Mouse (Mus musculus) thymus, adult 2 months (tissue): Measurements from ENCODE around the gene Ggps1. TPM values are rescaled to one million over a fixed set of nuclear protein-coding genes. Genes with fewer than 3 reads are reported as not detected.

Experiments
- DNase-seq: peaks from one replicate; pipeline ENCODE4 v3.0.0; 2021
- H3K27ac ChIP-seq: fragments of 200-500 bp; 2 replicates; pipeline ENCODE4 v1.5.1; 2012; ENCODE audit warnings: low read length, control low read depth; ENCODE audit not compliant: control insufficient read depth, insufficient read depth
- H3K27me3 ChIP-seq: fragments of 200-500 bp; 2 replicates; pipeline ENCODE4 v1.6.1; 2012; ENCODE audit warnings: mild to moderate bottlenecking, low read length, moderate library complexity, mixed read lengths; ENCODE audit not compliant: control insufficient read depth, insufficient read depth
- H3K36me3 ChIP-seq: fragments of 200-500 bp; 2 replicates; pipeline ENCODE4 v1.6.1; 2012; ENCODE audit warnings: mild to moderate bottlenecking, low read length, moderate library complexity; ENCODE audit not compliant: control insufficient read depth, insufficient read depth
- H3K4me1 ChIP-seq: fragments of 200-500 bp; replicated peaks from 2 replicates; pipeline ENCODE4 v1.6.1; 2012; ENCODE audit warnings: low read length; ENCODE audit not compliant: control insufficient read depth, insufficient read depth
- H3K4me3 ChIP-seq: fragments of 200-500 bp; 2 replicates; pipeline ENCODE4 v1.5.1; 2012; ENCODE audit warnings: mild to moderate bottlenecking, low read length, control low read depth, moderate library complexity; ENCODE audit not compliant: control insufficient read depth, insufficient read depth
- CTCF ChIP-seq: fragments of 200-500 bp; IDR thresholded peaks from 2 replicates; pipeline ENCODE4 v1.5.1; 2012; ENCODE audit warnings: mild to moderate bottlenecking, control low read depth, low read length, moderate library complexity, borderline replicate concordance; ENCODE audit not compliant: control insufficient read depth, poor library complexity, insufficient read depth; ENCODE audit errors: extremely low read depth
- POLR2A ChIP-seq: fragments of 200-500 bp; IDR thresholded peaks from 2 replicates; pipeline ENCODE4 v1.6.1; 2012; ENCODE audit warnings: mild to moderate bottlenecking, low read length, control low read depth, moderate library complexity; ENCODE audit not compliant: control insufficient read depth, poor library complexity, insufficient read depth; ENCODE audit errors: extremely low read depth
- WGBS: fragments of 180-500 bp; shearing (Covaris S2); methylation state at CpG from one replicate; pipeline ENCODE4 v1.1.7; 2018; 5-methylcytosine and 5-hydroxymethylcytosine counted together
- polyA plus RNA-seq: library from polyadenylated mRNA; depleted of rRNA; stranded (reverse); fragments of >200 nt; gene quantifications from 2 replicates; pipeline ENCODE4 v1.2.3, GENCODE M21; 2012; rRNA removed

The Ggps1 gene
- polyA plus RNA-seq, 1 experiment: 20.3 TPM

DNA sequence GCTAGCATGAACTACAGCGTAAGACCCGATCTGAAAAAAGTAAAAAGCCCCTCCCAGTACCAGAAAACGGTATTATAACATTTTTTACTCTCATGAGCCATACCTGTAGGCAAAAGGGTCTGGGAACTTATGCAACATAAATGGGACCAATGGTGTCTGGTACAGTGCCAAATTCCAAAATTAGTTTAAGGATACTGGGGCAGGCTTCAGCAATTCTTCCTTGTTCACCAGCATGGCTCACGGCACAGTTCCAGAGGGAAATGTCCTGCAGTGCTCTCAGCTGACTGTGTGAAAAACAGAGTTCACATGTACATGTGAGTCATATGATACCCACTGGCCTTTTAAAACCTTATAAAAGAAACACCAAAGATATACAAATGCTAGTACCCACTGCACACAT, 48.7 kb downstream of the Ggps1 start:
- DNase-seq: no peak
- TF ChIP-seq CTCF (no peak), POLR2A (no peak)
- Histone ChIP-seq H3K36me3 (peaks cover 23% of the 10 kb centered on the region; the same call in 1 of the 2 replicates), H3K27me3 (no peaks in the 10 kb centered on the region), H3K4me1 (no peaks in the 10 kb centered on the region; the same call in 1 of the 2 replicates), H3K4me3 (no peak overlapping the region), H3K27ac (no peak overlapping the region)
- WGBS: 94% methylated on average over 4 of the region's 4 CpGs

DNA sequence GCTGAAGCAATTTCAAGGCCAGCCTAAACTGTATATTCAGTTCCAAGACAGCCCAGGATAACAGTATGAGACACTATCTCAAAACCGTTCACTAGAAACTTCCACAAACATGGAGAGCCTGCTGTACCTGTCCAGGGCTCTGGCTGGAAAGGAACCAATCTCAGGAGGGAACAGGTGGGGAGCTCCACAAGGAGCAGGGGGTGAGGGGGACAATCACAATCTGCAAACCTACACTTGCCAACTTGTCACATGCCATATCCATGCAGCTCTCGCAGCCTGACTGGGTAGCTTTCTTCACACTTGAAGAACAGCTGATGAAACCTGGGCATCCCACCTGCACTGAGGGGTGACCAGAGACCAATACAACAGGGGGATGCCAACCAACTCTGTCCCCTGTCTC, 49.3 kb downstream of the Ggps1 start:
- WGBS: 93% methylated on average over 2 of the region's 2 CpGs
- no peaks in the 10 kb centered on the region for H3K27me3 ChIP-seq
- H3K36me3 ChIP-seq: peaks cover 23% of the 10 kb centered on the region
- DNase-seq: no peak
- no peak for TF ChIP-seq CTCF
- no peak for TF ChIP-seq POLR2A
- no peaks in the 10 kb centered on the region; the same call in 1 of the 2 replicates for H3K4me1 ChIP-seq
- no peak overlapping the region for H3K4me3 ChIP-seq
- H3K27ac ChIP-seq: no peak overlapping the region

DNA sequence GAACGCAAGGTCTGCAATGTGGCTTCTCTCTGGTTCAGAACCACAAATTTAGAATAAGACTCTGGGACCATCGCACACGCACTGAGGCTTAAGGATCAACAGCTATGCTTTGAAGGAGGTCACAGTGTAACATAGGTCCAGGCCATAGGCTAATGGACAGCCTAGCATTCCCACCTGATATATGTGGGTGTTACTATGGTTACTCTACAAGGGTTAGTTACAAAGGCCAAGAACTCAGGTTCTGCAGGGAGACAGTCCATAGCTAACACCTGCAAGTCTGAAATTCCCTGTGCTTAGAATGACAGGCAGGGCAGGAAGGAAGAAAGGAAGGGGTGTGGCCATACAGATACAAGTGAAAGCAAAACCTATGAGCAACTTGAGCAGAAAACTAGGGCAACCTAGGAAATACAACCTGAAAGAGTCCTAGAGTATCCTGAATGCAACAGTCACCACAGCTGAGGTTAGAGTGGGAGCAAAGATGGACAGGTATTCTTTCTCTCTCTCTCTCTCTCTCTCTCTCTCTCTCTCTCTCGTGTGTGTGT, 51.8 kb downstream of the Ggps1 start:
- WGBS: 90% methylated on average over 4 of the region's 4 CpGs
- TF ChIP-seq CTCF: no peak
- no peak for TF ChIP-seq POLR2A
- DNase-seq: no peak

DNA sequence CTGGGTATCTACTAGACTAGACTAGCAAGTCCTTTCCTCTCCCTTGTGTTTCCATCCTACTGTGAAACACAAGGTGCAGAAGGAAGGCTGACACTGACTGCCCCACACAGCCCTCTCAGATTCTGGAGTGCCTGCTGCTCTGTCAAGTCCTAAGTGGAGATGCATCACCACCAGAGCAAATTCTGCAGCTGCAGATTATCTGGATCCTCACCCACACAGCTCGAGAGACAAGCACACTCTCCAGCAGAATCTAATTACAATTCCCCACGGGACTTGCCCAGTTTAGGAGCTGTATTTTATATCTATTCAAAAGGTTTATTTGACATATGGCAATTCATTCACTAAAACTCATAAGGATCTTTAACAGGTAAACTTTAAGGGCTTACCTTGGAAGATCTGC, 57.2 kb downstream of the Ggps1 start:
- no peaks in the 10 kb centered on the region for H3K4me1 ChIP-seq
- WGBS: 89% methylated on average over 2 of the region's 2 CpGs
- H3K4me3 ChIP-seq: no peak overlapping the region
- no peaks in the 10 kb centered on the region for H3K27me3 ChIP-seq
- H3K36me3 ChIP-seq: peaks cover 52% of the 10 kb centered on the region
- H3K27ac ChIP-seq: no peak overlapping the region
- DNase-seq: no peak
- TF ChIP-seq POLR2A (no peak), CTCF (no peak)

More for the DNA sequence above, 51.8 kb downstream of the Ggps1 start:
- peaks cover 21% of the 10 kb centered on the region for H3K36me3 ChIP-seq
- no peak overlapping the region for H3K4me3 ChIP-seq
- H3K4me1 ChIP-seq: no peaks in the 10 kb centered on the region; the same call in 1 of the 2 replicates
- no peaks in the 10 kb centered on the region for H3K27me3 ChIP-seq
- H3K27ac ChIP-seq: no peak overlapping the region

DNA sequence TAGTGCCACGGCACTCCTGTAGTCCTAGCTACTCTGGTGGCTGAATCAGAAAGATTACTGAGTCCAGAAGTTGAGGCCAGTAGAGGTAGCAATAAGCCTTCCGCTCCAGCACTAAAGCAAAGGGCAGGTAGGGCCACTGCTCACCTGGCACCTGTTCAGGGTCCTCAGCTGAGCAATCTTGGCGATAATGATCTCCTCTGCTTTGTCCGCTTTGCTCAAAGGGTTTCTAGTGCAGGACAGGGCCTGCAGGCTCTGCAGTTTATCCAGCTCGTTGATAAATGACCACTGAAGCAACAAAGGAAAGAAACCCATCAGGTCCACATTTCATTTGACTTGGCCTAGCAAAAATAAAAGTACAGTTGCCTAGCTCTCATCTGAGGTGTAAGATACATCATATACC, 58.3 kb downstream of the Ggps1 start:
- WGBS: 93% methylated on average over 5 of the region's 5 CpGs
- Histone ChIP-seq H3K4me1 (no peaks in the 10 kb centered on the region), H3K36me3 (peaks cover 62% of the 10 kb centered on the region), H3K27me3 (no peaks in the 10 kb centered on the region), H3K4me3 (no peak overlapping the region), H3K27ac (no peak overlapping the region)
- no peak for DNase-seq
- TF ChIP-seq CTCF (no peak), POLR2A (no peak)

DNA sequence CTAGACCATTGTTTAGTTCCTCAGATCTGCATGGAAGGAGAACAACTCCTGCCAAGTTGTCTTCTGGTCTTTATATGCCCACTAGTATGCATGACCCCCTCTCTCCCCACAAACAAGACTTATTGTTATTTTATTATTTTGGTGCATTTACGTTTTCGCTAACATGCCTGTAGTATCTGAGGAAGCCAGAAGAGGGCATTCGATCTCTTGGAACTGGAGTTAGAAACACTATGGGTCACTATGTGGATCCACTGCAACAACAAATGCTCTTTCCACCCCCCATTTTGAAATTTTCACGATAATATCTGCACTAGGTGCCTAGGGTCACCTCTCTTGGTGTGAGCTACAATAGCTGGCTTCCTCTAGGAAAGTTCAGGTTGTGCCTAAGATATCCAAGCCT, 59.2 kb downstream of the Ggps1 start:
- no peaks in the 10 kb centered on the region for H3K4me1 ChIP-seq
- no peaks in the 10 kb centered on the region for H3K27me3 ChIP-seq
- peaks cover 65% of the 10 kb centered on the region for H3K36me3 ChIP-seq
- H3K4me3 ChIP-seq: no peak overlapping the region
- no peak overlapping the region for H3K27ac ChIP-seq
- TF ChIP-seq CTCF (no peak), POLR2A (no peak)
- no peak for DNase-seq
- 89% methylated on average over 4 of the region's 4 CpGs for WGBS

DNA sequence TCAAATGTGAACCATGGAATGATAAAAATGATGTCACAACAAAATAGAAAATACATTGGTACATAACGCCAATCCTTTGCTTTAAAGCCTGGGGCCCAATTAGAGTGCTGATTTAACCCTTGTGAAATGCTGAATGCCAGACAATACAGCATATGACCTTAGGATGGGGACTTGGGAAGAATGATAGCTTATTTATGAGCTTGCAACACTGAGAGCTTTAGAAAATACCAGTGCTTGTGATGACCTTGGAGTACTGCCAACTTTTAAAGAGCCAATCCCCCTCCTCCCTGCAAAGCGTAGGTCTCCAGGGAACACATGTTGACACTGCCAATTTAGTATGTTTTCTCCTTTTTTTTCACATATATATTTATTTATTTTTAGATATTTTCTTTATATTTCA, 60.6 kb downstream of the Ggps1 start:
- H3K36me3 ChIP-seq: peaks cover 66% of the 10 kb centered on the region

More for the DNA sequence above, 60.6 kb downstream of the Ggps1 start:
- no peaks in the 10 kb centered on the region for H3K4me1 ChIP-seq
- WGBS: 96% methylated on average over 2 of the region's 2 CpGs
- no peaks in the 10 kb centered on the region for H3K27me3 ChIP-seq
- H3K27ac ChIP-seq: no peak overlapping the region
- TF ChIP-seq CTCF (no peak), POLR2A (no peak)
- H3K4me3 ChIP-seq: no peak overlapping the region
- DNase-seq: no peak

Other genes with a start within 250 kb of the Ggps1 start
- 82.5 and 98.8 TPM in 2 replicates for gene B3galnt2, start 109.0 kb downstream of the Ggps1 start, polyA plus RNA-seq
- 28.4 and 36.7 TPM in 2 replicates for gene Tbce, start 23.9 kb downstream of the Ggps1 start, polyA plus RNA-seq
- gene Arid4b, start 256 bp downstream of the Ggps1 start, polyA plus RNA-seq: 10.2 and 10.3 TPM in 2 replicates